Mouse (Mus musculus) stomach, postnatal 0 days (tissue): ENCODE measurements at regions not wholly inside any gene's neighbourhood (a gene's known extent, or its start where the extent isn't known, plus 50 kb on each side); places are given as distances from the start of the nearest gene placed in this dataset.

Experiments
- CTCF ChIP-seq: IDR thresholded peaks from 2 replicates; pipeline ENCODE4 v1.5.1; 2016; ENCODE audit warnings: antibody characterized with exemption, low read depth, mild to moderate bottlenecking, moderate library complexity
- EP300 ChIP-seq: optimal IDR thresholded peaks from 2 replicates; pipeline ENCODE3; 2016; ENCODE audit warnings: antibody characterized with exemption

- TF ChIP-seq EP300 (no peak), CTCF (no peak)
Measured at GRCm38 (mm10) chr19:32903454-32904108, 146.3 kb downstream of the Pten start.
